Mouse (Mus musculus) heart, postnatal 0 days (tissue): ENCODE data around the gene Gm5244. TPM values are rescaled to one million over a fixed set of nuclear protein-coding genes. Genes with fewer than 3 reads are reported as not detected.

Source experiments
- ATAC-seq: fragments of 200-750 bp; cut with Nextera tagmentation; 2 replicates; pipeline ENCODE4 v1.8.0; 2017; ENCODE audit warnings: low read depth, moderate number of reproducible peaks, moderate library complexity; ENCODE audit not compliant: insufficient read depth
- DNase-seq: peaks from one replicate; pipeline ENCODE4 v3.0.0-alpha.2; 2016; ENCODE audit warnings: low spot score
- H3K27ac ChIP-seq: fragments of 300-500 bp; sonication (generic); 2 replicates; pipeline ENCODE4 v1.5.1; 2014; ENCODE audit warnings: low read depth, mild to moderate bottlenecking
- H3K27me3 ChIP-seq: fragments of 300-500 bp; sonication (generic); 2 replicates; pipeline ENCODE4 v1.6.1; 2014; ENCODE audit warnings: low read length, mixed read lengths; ENCODE audit not compliant: control insufficient read depth, insufficient read depth
- H3K36me3 ChIP-seq: fragments of 300-500 bp; sonication (generic); replicated peaks from 2 replicates; pipeline ENCODE4 v1.6.1; 2014; ENCODE audit warnings: low read length, mixed read lengths; ENCODE audit not compliant: control insufficient read depth, insufficient read depth
- H3K4me1 ChIP-seq: fragments of 300-500 bp; sonication (generic); 2 replicates; pipeline ENCODE4 v1.6.1; 2014; ENCODE audit warnings: antibody characterized with exemption; ENCODE audit not compliant: control insufficient read depth, insufficient read depth
- H3K4me2 ChIP-seq: fragments of 300-500 bp; sonication (generic); 2 replicates; pipeline ENCODE4 v1.6.1; 2014; ENCODE audit warnings: low read depth, mild to moderate bottlenecking, low read length, moderate library complexity
- H3K4me3 ChIP-seq: fragments of 300-500 bp; sonication (generic); 2 replicates; pipeline ENCODE4 v1.5.1; 2014; ENCODE audit warnings: low read depth, low read length
- H3K9ac ChIP-seq: fragments of 300-500 bp; sonication (generic); replicated peaks from 2 replicates; pipeline ENCODE4 v1.6.1; 2014; ENCODE audit warnings: low read depth, low read length, mixed read lengths
- H3K9me3 ChIP-seq: fragments of 300-500 bp; sonication (generic); replicated peaks from 2 replicates; pipeline ENCODE4 v1.6.1; 2016; ENCODE audit warnings: low read length; ENCODE audit not compliant: control insufficient read depth
- CTCF ChIP-seq: IDR thresholded peaks from 2 replicates; pipeline ENCODE4 v1.5.1; 2016; ENCODE audit warnings: antibody characterized with exemption, control low read depth, low read depth
- EP300 ChIP-seq: IDR thresholded peaks from 2 replicates; pipeline ENCODE4 v1.6.1; 2016; ENCODE audit warnings: antibody characterized with exemption, low read depth
- WGBS: fragments of 180-500 bp; shearing (Covaris S2); extraction: QIAGEN DNeasy Blood & Tissue Kit; methylation state at CpG from one replicate; pipeline ENCODE4 v1.1.7; 2014; 5-methylcytosine and 5-hydroxymethylcytosine counted together
- polyA plus RNA-seq: library from polyadenylated mRNA; unstranded; fragments of >200 nt; fragmentation: Nextera tagmentation; extraction: Ambion mirVana; gene quantifications from 2 replicates; pipeline ENCODE4 v1.2.1, GENCODE M21; 2015
- total RNA-seq: library from RNA; depleted of rRNA; stranded (reverse); fragments of >200 nt; gene quantifications from 2 replicates; pipeline ENCODE4 v1.2.3, GENCODE M21; 2014; ENCODE audit warnings: low replicate concordance; rRNA removed

The Gm5244 gene
- total RNA-seq = not detected in 2 replicates
- polyA plus RNA-seq = not detected in 2 replicates

DNA sequence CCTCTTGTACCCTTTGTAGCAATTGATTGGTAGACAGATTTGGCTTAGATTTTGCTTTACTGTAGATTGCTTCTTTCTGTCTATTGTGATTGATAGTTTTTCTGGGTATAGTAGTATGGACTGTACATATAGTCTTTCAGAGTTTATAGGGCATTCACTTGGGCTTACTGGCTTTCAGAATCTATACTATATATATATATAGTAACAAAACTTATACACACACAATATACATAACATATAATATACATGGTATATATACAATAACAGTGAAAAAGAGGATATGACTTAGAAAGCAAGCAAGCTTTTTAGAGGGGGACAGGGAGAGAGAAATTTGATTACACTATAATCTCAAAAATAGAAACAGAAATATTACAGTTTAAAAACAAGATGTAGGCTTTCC lies at the start of gene Gm5244:
TSS of gene Gm5244 (plus strand) at position 301 of the 400 bp plus-strand sequence.
- H3K36me3 ChIP-seq = no peaks in the 10 kb centered on the region
- H3K9ac ChIP-seq = no peak within 1 kb of the TSS
- TF ChIP-seq EP300 (no peak), CTCF (no peak)
- no peak for ATAC-seq
- no peaks in the 10 kb centered on the region for H3K27me3 ChIP-seq
- no peak within 1 kb of the TSS for H3K4me2 ChIP-seq
- H3K27ac ChIP-seq = no peak within 1 kb of the TSS
- H3K4me3 ChIP-seq = no peak within 1 kb of the TSS
- H3K4me1 ChIP-seq = no peaks in the 10 kb centered on the region
- H3K9me3 ChIP-seq = no peaks in the 10 kb centered on the region
- no peak for DNase-seq

GRCm38 (mm10) chr19:12797071-12797470 lies 49.4 kb upstream of the Gm5244 start:
- Histone ChIP-seq H3K36me3 (no peaks in the 10 kb centered on the region), H3K9ac (peak overlapping the region; percentile 98), H3K4me2 (peak overlapping the region; percentile 97), H3K27me3 (no peaks in the 10 kb centered on the region), H3K4me1 (peaks cover 6% of the 10 kb centered on the region), H3K9me3 (no peaks in the 10 kb centered on the region), H3K4me3 (peak overlapping the region; percentile 99), H3K27ac (peak overlapping the region; percentile 100)
- TF ChIP-seq CTCF (peak; percentile 56), EP300 (0 out of 2 replicates have a peak, but pooled peaks have one; percentile 33)
- DNase-seq (peak; percentile 77), ATAC-seq (no peak)
- 2% methylated on average over 7 of the region's 7 CpGs for WGBS

- Histone ChIP-seq H3K4me2 (no peak overlapping the region), H3K27ac (peak overlapping the region; percentile 12; the same call in 1 of the 2 replicates), H3K9me3 (no peaks in the 10 kb centered on the region), H3K36me3 (no peaks in the 10 kb centered on the region), H3K4me3 (no peak overlapping the region; the same call in 1 of the 2 replicates), H3K27me3 (no peaks in the 10 kb centered on the region), H3K9ac (no peak overlapping the region), H3K4me1 (no peaks in the 10 kb centered on the region)
- DNase-seq (no peak), ATAC-seq (no peak)
- 61% methylated on average over 4 of the region's 4 CpGs for WGBS
- TF ChIP-seq CTCF (no peak), EP300 (no peak)
Measured at GRCm38 (mm10) chr19:12798404-12798803, 48.1 kb upstream of the Gm5244 start.

DNA sequence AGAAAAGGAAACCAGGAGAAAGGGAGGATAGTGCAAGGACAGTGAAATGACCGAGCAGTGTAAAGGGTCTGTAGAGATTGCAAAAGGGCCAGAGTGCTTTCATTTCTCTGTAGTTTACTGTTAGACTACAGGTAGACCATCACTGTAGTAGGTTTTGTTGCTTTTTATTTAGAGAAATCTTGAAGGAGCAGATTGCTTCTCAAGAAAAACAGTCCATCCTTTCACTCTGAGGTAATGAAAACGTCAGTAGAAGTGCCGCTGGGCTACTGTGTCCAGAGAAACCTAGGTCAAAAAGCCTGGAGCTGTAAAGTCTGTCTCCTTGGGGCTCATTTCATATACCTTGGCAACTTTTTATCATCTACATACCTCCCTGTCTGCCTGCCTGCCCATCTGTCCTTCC lies 47.4 kb upstream of the Gm5244 start:
- ATAC-seq (no peak), DNase-seq (no peak)
- Histone ChIP-seq H3K4me1 (no peaks in the 10 kb centered on the region), H3K9me3 (no peaks in the 10 kb centered on the region), H3K4me2 (no peak overlapping the region), H3K9ac (no peak overlapping the region), H3K36me3 (no peaks in the 10 kb centered on the region), H3K4me3 (no peak overlapping the region), H3K27ac (no peak overlapping the region; the same call in 1 of the 2 replicates), H3K27me3 (no peaks in the 10 kb centered on the region)
- 66% methylated on average over 3 of the region's 3 CpGs for WGBS
- no peak for TF ChIP-seq EP300
- no peak for TF ChIP-seq CTCF

- DNase-seq (no peak), ATAC-seq (no peak)
- 50% methylated on average over 2 of the region's 2 CpGs for WGBS
- Histone ChIP-seq H3K9me3 (no peaks in the 10 kb centered on the region), H3K36me3 (no peaks in the 10 kb centered on the region), H3K9ac (no peak overlapping the region), H3K27me3 (no peaks in the 10 kb centered on the region), H3K4me2 (no peak overlapping the region), H3K4me1 (no peaks in the 10 kb centered on the region), H3K4me3 (no peak overlapping the region), H3K27ac (no peak overlapping the region)
- no peak for TF ChIP-seq EP300
- no peak for TF ChIP-seq CTCF
Measured at GRCm38 (mm10) chr19:12800621-12801020, 45.9 kb upstream of the Gm5244 start.

- 53% methylated on average over 3 of the region's 3 CpGs for WGBS
- DNase-seq = no peak
Measured at GRCm38 (mm10) chr19:12801046-12801445, 45.4 kb upstream of the Gm5244 start.

More at GRCm38 (mm10) chr19:12801046-12801445, 45.4 kb upstream of the Gm5244 start:
- TF ChIP-seq CTCF (no peak), EP300 (no peak)
- H3K4me3 ChIP-seq = no peak overlapping the region
- H3K27me3 ChIP-seq = no peaks in the 10 kb centered on the region
- no peak overlapping the region for H3K27ac ChIP-seq
- H3K9me3 ChIP-seq = no peaks in the 10 kb centered on the region
- no peak overlapping the region for H3K4me2 ChIP-seq
- H3K36me3 ChIP-seq = no peaks in the 10 kb centered on the region
- no peak overlapping the region for H3K9ac ChIP-seq
- no peaks in the 10 kb centered on the region for H3K4me1 ChIP-seq
- no peak for ATAC-seq
